Mouse (Mus musculus): ENCODE data around the gene Il10ra.

Gene Il10ra

GRCm38 (mm10) chr9:45206121-45206520 is 62.8 kb downstream of the Il10ra start:
- CTCF ChIA-PET = interaction anchor here (0.5 kb wide), 1 partner anchor 77 kb away, joined by 3 read pairs; no protein-coding TSS in a partner anchor

- CTCF ChIA-PET = no interaction called here
Observed at GRCm38 (mm10) chr9:45205143-45205542, 63.8 kb downstream of the Il10ra start.

Data from spleen, embryonic (tissue).